Mouse (Mus musculus): Measurements from ENCODE around the gene Gucy2f.
A peak's percentile ranks its signal among the peaks of the same experiment; 100 is the strongest.
"Not testable (repeated sequence)": the region's sequence is repeated elsewhere in the genome, so short reads cannot be mapped to it uniquely, and the experiment has no call there.

The Gucy2f gene

DNA sequence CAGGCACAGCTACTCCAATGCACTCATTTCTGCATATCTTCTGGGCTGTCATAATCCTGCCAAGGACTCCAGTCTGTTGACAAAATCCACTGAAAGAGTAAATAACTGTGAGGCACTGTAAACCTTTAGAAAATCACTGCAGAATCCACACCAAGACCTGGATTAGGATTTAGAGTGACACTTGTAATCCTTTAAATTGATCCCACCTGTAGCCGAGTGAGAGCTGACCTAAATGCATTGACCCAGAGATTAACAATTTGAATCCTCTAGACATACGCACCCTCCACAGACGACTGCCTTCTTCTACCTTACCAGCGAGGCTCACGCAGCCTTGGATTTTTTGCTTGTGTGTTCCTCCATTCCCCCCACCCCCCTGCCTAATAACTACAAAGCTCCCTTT lies at the start of gene Gucy2f:
Gucy2f (minus strand) TSS at position 101 of the 400 bp plus-strand sequence.
- DNase-seq (ENCODE audit: low read depth, low spot score) = no peak

- no peak for DNase-seq (ENCODE audit: low read depth, low spot score)
Observed at GRCm38 (mm10) chrX:142245682-142246327, 49.1 kb upstream of the Gucy2f start.

DNA sequence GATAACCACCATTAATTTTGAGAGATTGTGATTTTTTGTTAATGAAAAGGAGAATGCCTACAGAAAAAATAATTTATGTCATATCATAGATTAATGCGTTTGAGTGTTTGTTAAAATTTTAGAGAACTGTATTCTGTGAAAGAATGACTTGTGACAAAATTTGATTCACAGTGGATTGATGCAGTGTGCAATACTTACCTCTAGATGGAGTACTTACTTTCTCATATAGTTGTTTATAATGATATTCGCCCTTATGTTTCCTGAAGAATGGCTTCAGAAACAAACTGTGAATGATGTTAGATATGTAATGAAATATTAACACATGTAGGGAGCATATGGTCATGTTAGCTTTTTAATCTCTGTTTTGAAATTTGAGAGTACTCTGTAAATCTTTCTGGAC lies 40.4 kb upstream of the Gucy2f start:
- no peak for DNase-seq (ENCODE audit: low read depth, low spot score)

- not testable (repeated sequence) for DNase-seq (ENCODE audit: low read depth, low spot score)
Observed at GRCm38 (mm10) chrX:142236146-142236545, 39.4 kb upstream of the Gucy2f start.

DNA sequence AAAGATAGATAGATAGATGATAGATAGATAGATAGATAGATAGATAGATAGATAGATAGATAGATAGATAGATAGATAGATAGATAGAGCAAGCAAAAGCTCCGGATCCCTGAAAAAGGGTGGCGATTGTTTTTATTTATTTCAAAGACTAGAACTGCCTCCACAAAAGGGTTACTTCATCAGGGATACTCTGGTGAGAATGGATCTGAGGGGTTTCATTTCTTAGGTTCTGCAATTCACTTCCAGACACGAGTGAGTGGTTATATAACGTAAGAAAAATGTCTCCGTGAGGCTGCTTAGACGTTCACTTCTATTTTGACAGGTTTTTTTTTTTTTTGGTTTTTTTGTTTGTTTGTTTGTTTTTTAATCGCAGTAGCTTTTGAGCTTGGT lies 32.0 kb upstream of the Gucy2f start:
- DNase-seq (ENCODE audit: low read depth, low spot score) = no peak

DNA sequence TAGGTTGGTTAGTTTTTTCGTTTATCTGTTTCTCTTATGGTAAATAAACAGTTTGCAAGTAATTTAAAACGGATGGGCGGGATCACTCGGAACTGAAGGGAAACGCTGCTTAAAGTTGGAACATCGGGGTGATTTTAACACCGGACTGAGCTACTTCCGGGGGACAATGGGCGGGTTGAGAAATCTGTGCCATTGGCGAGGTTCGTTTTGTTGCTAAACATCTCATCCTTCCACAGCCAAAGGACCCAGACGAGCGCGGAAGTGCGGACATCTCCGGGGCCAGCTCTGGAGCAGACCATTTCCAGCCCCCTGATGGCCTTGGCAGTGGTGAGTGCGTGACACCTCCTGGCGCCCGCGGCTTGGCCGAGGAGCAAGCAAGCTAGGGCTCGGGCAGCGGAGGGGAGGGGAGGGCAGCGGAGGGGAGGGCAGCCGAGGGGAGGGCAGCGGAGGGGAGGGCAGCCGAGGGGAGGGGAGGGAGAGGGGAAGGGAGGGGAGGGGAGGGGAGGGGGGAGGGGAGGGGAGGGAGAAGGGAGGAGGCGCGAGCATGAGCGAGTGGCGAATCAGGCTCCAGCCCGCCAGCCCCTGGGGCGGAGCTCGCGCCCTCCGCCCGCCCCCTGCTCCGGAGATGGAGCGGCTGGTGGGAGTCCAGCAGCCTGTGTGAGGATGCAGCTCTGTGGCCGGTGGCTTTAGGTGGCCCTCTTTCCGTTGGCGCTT lies 31.5 kb upstream of the Gucy2f start:
- DNase-seq (ENCODE audit: low read depth, low spot score) = peak; percentile 74

DNA sequence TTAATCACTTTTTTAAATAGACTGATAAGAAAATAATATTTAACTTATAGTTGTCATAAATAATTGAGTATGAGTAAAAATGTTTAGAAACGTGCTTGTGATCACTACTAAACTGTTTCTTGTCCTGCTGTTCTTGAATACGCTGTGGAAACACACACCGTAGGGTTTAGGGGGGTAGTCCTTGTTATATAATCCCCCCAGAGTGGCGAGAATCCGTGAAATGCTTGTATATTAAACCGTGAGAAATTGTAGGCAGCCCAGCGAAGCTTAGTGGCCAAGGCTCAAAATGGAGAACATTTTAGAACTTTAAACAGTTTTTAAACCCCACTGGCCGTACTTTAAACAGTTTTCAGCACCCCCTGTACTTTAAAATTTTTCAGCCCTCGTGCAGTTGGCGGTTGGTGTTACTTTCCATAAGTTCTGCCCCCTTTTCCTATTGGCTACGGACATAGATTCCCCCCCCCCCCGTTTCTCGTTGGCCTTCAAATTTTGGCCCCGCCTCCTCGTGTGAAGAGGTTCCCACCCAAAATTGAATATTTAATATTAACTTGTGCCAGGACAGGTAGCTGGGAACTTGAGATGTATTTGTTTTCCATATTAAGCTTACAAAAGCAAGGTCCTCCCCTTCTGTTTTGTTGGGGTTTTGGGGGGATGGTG lies 30.8 kb upstream of the Gucy2f start:
- DNase-seq (ENCODE audit: low read depth, low spot score) = no peak

DNA sequence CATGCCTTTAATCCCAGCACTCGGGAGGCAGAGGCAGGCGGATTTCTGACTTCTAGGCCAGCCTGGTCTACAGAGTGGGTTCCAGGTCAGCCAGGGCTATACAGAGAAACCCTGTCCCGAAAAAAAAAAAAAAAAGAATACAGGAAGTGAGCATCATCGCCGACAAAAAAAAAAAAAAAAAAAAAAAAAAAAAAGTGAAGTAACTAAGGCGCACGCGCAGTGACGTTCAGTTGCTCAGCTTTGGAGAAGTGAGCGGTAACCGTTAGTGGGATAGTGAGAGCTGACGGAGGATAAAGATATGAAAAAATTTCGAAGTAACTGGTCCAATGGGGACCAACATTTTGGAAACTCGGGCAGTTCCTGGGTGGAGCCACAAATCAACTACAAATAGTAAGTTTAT lies 29.8 kb upstream of the Gucy2f start, which contains the start of gene Nxt2:
Nxt2 (plus strand) TSS at position 229 of the 400 bp plus-strand sequence.
- no peak for DNase-seq (ENCODE audit: low read depth, low spot score)

GRCm38 (mm10) chrX:142200295-142200694 lies 3.6 kb upstream of the Gucy2f start:
- DNase-seq (ENCODE audit: low read depth, low spot score) = no peak

DNA sequence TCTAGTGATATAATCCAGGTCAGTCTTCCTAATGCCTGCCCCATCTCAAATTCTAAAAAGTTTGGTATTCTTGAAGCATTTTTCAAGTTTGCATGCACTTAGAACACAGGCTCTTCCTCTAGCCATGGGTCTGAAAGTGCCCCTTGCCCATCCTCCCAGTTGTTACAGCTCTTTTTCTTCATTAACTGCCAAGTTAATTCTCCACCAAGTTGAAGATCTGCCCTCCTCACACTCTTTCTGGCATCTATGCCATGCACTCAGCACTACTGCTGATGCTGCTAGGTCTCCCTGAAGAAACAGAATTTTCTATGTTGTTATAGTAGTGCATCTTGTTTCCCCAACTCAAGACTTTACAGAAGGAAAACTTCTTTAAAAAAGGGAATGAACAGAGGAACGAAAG lies 1.2 kb downstream of the Gucy2f start:
- DNase-seq (ENCODE audit: low read depth, low spot score) = no peak

GRCm38 (mm10) chrX:142194420-142194819 lies 2.3 kb downstream of the Gucy2f start:
- no peak for DNase-seq (ENCODE audit: low read depth, low spot score)

DNA sequence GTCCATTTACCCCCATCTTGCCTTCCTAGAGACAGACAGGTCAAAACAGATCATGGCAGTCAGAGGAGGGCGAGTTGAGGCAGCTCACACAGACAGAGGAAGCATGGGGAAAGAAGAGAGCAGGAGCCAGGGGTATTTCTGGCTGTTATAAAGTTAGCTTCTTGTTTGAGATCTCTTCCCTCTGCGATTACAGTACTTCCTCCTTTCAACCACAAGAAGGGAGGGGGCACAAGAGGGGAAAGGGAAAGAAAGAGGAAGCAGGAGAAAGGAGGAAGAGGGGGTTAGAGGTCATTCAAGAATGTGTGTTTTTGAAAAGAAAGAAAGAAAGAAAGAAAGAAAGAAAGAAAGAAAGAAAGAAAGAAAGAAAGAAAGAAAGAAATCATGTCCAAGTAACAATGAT lies 6.4 kb downstream of the Gucy2f start:
- no peak for DNase-seq (ENCODE audit: low read depth, low spot score)

GRCm38 (mm10) chrX:142189023-142189703 lies 7.6 kb downstream of the Gucy2f start:
- DNase-seq (ENCODE audit: low read depth, low spot score) = no peak

DNA sequence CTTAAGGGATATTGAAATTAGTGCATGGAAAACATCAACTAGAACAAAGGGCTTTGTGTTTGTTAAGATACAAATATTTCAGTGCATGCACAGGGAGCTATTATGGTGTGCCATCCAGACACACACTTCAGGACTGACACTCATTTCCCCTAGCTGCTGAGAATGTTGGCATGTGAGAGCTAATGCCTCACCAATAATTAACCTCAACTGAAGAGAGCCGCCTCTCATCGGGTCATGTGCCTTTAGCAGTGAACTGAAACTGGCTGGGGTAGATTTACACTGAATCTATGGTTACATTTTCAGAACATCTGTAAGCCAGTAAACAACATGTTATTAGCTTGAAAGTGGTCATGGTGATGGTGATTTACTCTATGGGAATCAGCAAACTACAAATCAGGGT lies 14.7 kb downstream of the Gucy2f start:
- no peak for DNase-seq (ENCODE audit: low read depth, low spot score)

- DNase-seq (ENCODE audit: low read depth, low spot score) = no peak
Observed at GRCm38 (mm10) chrX:142176981-142177380, 19.8 kb downstream of the Gucy2f start.

DNA sequence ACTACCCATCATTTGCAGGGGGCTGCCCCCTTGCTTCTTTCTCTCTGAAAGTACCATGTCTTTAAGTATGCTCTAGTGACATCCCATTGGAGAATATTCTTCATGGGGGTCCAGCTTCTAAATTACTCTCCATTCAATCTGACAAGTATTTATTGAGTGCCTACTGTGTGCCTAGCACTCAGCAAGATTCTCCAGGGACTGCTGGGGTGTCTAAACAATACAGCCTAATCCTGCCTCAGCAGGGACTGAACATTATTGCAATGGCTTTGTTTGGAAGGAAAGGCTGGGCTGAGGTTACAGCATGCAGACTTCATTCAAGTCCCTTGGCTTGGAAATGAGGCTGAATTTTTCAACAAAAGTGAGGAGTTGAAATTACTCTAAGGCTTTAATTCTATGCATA lies 81.0 kb downstream of the Gucy2f start:
- no peak for DNase-seq (ENCODE audit: low read depth, low spot score)

DNA sequence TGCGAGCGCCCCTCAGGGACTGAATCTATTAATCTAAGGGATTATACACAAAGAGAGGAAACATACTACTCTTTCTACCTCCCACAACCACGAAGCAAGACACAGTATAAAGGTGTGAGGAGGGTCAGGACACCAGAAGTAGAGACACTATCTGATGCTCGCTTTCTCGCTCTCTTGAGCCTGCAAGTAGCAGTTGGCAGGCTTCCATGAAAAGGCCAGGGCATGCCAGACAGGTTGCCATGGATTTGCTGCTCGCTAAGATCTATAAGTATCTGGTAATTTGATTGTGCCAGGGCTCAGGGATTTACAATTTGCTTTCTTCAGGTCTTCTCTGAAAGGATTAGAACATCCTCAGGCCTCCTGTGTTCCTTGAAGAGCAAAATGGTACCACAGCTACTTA lies 85.5 kb downstream of the Gucy2f start:
- DNase-seq (ENCODE audit: low read depth, low spot score) = no peak

GRCm38 (mm10) chrX:142096904-142097303 lies 99.8 kb downstream of the Gucy2f start:
- peak; percentile 5 for DNase-seq (ENCODE audit: low read depth, low spot score)

DNA sequence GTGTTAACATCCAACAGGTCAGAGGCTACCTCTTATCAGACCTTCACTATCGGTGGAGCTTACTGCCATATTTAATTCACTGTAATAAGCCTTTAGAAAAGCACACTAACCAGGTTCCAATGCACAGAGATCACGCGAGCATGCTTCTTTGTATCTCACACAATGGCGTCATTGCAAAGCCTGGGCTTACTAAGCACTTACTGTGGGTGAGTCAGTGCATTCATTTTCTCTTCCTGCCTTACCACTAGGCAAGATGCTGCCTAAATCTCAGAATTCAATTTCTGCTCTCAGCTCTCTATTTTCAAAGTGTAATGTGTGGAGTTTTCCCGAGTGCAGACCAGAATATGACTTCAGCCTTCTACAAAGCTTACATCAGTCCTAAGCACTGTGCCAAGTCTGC lies 101.2 kb downstream of the Gucy2f start:
- DNase-seq (ENCODE audit: low read depth, low spot score) = peak; percentile 2

- DNase-seq (ENCODE audit: low read depth, low spot score) = no peak
Observed at GRCm38 (mm10) chrX:142062585-142062984, 134.1 kb downstream of the Gucy2f start.

All from telencephalon, adult 2 months (tissue).